Mouse (Mus musculus) MEL (cell line): ENCODE results near the gene Ppp1r12a. TPM values are rescaled to one million over a fixed set of nuclear protein-coding genes. Genes with fewer than 3 reads are reported as not detected.

ENCODE experiments used
- DNase-seq: peaks from one replicate; pipeline ENCODE4 v3.0.0; 2011; ENCODE audit warnings: low read depth, low spot score
- H3K27ac ChIP-seq: 2 replicates; pipeline ENCODE4 v1.5.1; 2012; ENCODE audit warnings: low read depth, mild to moderate bottlenecking, control low read depth, low read length, moderate library complexity; ENCODE audit not compliant: control insufficient read depth
- H3K27me3 ChIP-seq, 2 experiments: fragments of 150-350 bp in 1 of 2; sonication (generic) in 1 of 2; 2 replicates each; pipeline ENCODE4 v1.6.1; 2012; ENCODE audit warnings: low read length in 2 of 2, mild to moderate bottlenecking in 2 of 2, improper control_type of control experiment in 1 of 2, moderate library complexity in 1 of 2; ENCODE audit not compliant: insufficient read depth in 2 of 2, control insufficient read depth in 1 of 2
- H3K36me3 ChIP-seq, 2 experiments: 2 replicates each; pipeline ENCODE4 v1.6.1; 2012 to 2014; ENCODE audit warnings: low read length in 2 of 2, improper control_type of control experiment in 1 of 2, inconsistent platforms in 1 of 2, mild to moderate bottlenecking in 1 of 2; ENCODE audit not compliant: insufficient read depth in 2 of 2, control insufficient read depth in 1 of 2
- H3K4me1 ChIP-seq, 2 experiments: fragments of 150-350 bp in 1 of 2; sonication (generic) in 1 of 2; 2 replicates each; pipeline ENCODE4 v1.6.1; 2012; ENCODE audit warnings: low read length in 2 of 2, improper control_type of control experiment in 1 of 2, mild to moderate bottlenecking in 1 of 2; ENCODE audit not compliant: insufficient read depth in 2 of 2, control insufficient read depth in 1 of 2
- H3K4me3 ChIP-seq, 2 experiments: fragments of 150-350 bp in 1 of 2; sonication (generic) in 1 of 2; 2 replicates each; pipeline ENCODE4 v1.5.1; 2012; ENCODE audit warnings: low read depth in 2 of 2, low read length in 2 of 2, mild to moderate bottlenecking in 2 of 2, moderate library complexity in 2 of 2, control low read depth in 1 of 2, improper control_type of control experiment in 1 of 2; ENCODE audit not compliant: control insufficient read depth in 1 of 2, insufficient read depth in 1 of 2
- H3K79me2 ChIP-seq: 2 replicates; pipeline ENCODE4 v1.6.1; 2012; ENCODE audit warnings: mild to moderate bottlenecking, low read length, moderate library complexity; ENCODE audit not compliant: control insufficient read depth, poor library complexity, insufficient read depth
- H3K9ac ChIP-seq: 2 replicates; pipeline ENCODE4 v1.6.1; 2012; ENCODE audit warnings: low read depth, mild to moderate bottlenecking, control low read depth, low read length, moderate library complexity; ENCODE audit not compliant: control insufficient read depth, poor library complexity, severe bottlenecking
- H3K9me3 ChIP-seq: fragments of 150-350 bp; sonication (generic); replicated peaks from 2 replicates; pipeline ENCODE4 v1.6.1; 2012; ENCODE audit warnings: mild to moderate bottlenecking, low read length, improper control_type of control experiment, moderate library complexity; ENCODE audit not compliant: insufficient read depth
- CHD2 ChIP-seq: IDR thresholded peaks from 2 replicates; pipeline ENCODE4 v1.6.1; 2011; ENCODE audit warnings: low read length, improper control_type of control experiment
- CTCF ChIP-seq, 3 experiments: IDR thresholded peaks in 2 of 3; conservative IDR thresholded peaks in 1 of 3; 2 replicates each; pipeline ENCODE4 v1.5.1; 2011 to 2012; ENCODE audit warnings: low read length in 3 of 3, low read depth in 2 of 3, mild to moderate bottlenecking in 2 of 3, improper control_type of control experiment in 1 of 3, inconsistent platforms in 1 of 3, mixed read lengths in 1 of 3, moderate library complexity in 1 of 3; ENCODE audit not compliant: control insufficient read depth in 1 of 3, insufficient read depth in 1 of 3, poor library complexity in 1 of 3, severe bottlenecking in 1 of 3
- ELF1 ChIP-seq: IDR thresholded peaks from 2 replicates; pipeline ENCODE4 v1.6.1; 2014; ENCODE audit warnings: low read depth, mild to moderate bottlenecking, inconsistent platforms, low read length, improper control_type of control experiment, moderate library complexity
- ETS1 ChIP-seq: IDR thresholded peaks from 2 replicates; pipeline ENCODE4 v1.6.1; 2012; ENCODE audit warnings: low read depth, mild to moderate bottlenecking, inconsistent platforms, low read length, improper control_type of control experiment, moderate library complexity
- JUND ChIP-seq: IDR thresholded peaks from 2 replicates; pipeline ENCODE4 v1.6.1; 2011; ENCODE audit warnings: low read depth, mild to moderate bottlenecking, improper control_type of control experiment, low read length
- KAT2A ChIP-seq: conservative IDR thresholded peaks from 2 replicates; pipeline ENCODE4 v1.6.1; 2012; ENCODE audit warnings: low read depth, low read length, improper control_type of control experiment, inconsistent platforms
- MAFK ChIP-seq: IDR thresholded peaks from 2 replicates; pipeline ENCODE4 v1.6.1; 2011; ENCODE audit warnings: low read depth, mild to moderate bottlenecking, low read length, improper control_type of control experiment, borderline replicate concordance
- MAX ChIP-seq: IDR thresholded peaks from 2 replicates; pipeline ENCODE4 v1.6.1; 2011; ENCODE audit warnings: low read length, improper control_type of control experiment
- MEF2A ChIP-seq: IDR thresholded peaks from 2 replicates; pipeline ENCODE4 v1.6.1; 2014; ENCODE audit warnings: low read depth, mild to moderate bottlenecking, inconsistent platforms, low read length, improper control_type of control experiment; ENCODE audit not compliant: poor library complexity, insufficient replicate concordance, severe bottlenecking; ENCODE audit errors: extremely low read depth
- MXI1 ChIP-seq: IDR thresholded peaks from 2 replicates; pipeline ENCODE4 v1.6.1; 2011; ENCODE audit warnings: mild to moderate bottlenecking, low read depth, low read length, improper control_type of control experiment
- MYC ChIP-seq: IDR thresholded peaks from 2 replicates; pipeline ENCODE4 v1.6.1; 2011; ENCODE audit warnings: low read depth, mild to moderate bottlenecking, low read length, improper control_type of control experiment, moderate library complexity
- NRF1 ChIP-seq: IDR thresholded peaks from 2 replicates; pipeline ENCODE4 v1.6.1; 2014; ENCODE audit warnings: low read depth, mild to moderate bottlenecking, inconsistent platforms, low read length, improper control_type of control experiment, moderate library complexity; ENCODE audit not compliant: poor library complexity, insufficient read depth, severe bottlenecking
- POLR2AphosphoS2 ChIP-seq: IDR thresholded peaks from 2 replicates; pipeline ENCODE4 v1.6.1; 2011; ENCODE audit warnings: low read length, improper control_type of control experiment
- POLR2AphosphoS5 ChIP-seq: IDR thresholded peaks from 2 replicates; pipeline ENCODE4 v1.6.1; 2012; ENCODE audit warnings: low read depth, borderline replicate concordance, mild to moderate bottlenecking, inconsistent platforms, low read length, moderate library complexity, mixed read lengths
- RAD21 ChIP-seq: IDR thresholded peaks from 2 replicates; pipeline ENCODE4 v1.6.1; 2011; ENCODE audit warnings: mild to moderate bottlenecking, low read depth, low read length, improper control_type of control experiment
- SIN3A ChIP-seq: IDR thresholded peaks from 2 replicates; pipeline ENCODE4 v1.6.1; 2012; ENCODE audit warnings: low read length, improper control_type of control experiment, inconsistent platforms
- SMC3 ChIP-seq: IDR thresholded peaks from 2 replicates; pipeline ENCODE4 v1.6.1; 2011; ENCODE audit warnings: low read depth, low read length, improper control_type of control experiment
- TAL1 ChIP-seq: IDR thresholded peaks from 2 replicates; pipeline ENCODE4 v1.6.1; 2012; ENCODE audit warnings: mild to moderate bottlenecking, inconsistent platforms, low read length, moderate library complexity, mixed read lengths
- TBP ChIP-seq: IDR thresholded peaks from 2 replicates; pipeline ENCODE4 v1.8.0; 2011; ENCODE audit warnings: low read depth, low read length, improper control_type of control experiment
- UBTF ChIP-seq: IDR thresholded peaks from 2 replicates; pipeline ENCODE4 v1.6.1; 2012; ENCODE audit warnings: low read depth, mild to moderate bottlenecking, inconsistent platforms, low read length, improper control_type of control experiment, moderate library complexity, borderline replicate concordance; ENCODE audit not compliant: insufficient read depth
- USF1 ChIP-seq: IDR thresholded peaks from 2 replicates; pipeline ENCODE4 v1.6.1; 2014; ENCODE audit warnings: low read depth, mild to moderate bottlenecking, inconsistent platforms, low read length, improper control_type of control experiment, moderate library complexity
- USF2 ChIP-seq, 2 experiments: IDR thresholded peaks; 2 replicates each; pipeline ENCODE4 v1.6.1; 2011 to 2012; ENCODE audit warnings: improper control_type of control experiment in 2 of 2, low read length in 2 of 2, borderline replicate concordance in 1 of 2, inconsistent platforms in 1 of 2, low read depth in 1 of 2, mild to moderate bottlenecking in 1 of 2; ENCODE audit not compliant: insufficient read depth in 1 of 2
- ZC3H11A ChIP-seq: IDR thresholded peaks from 2 replicates; pipeline ENCODE4 v1.6.1; 2012; ENCODE audit warnings: low read depth, mild to moderate bottlenecking, inconsistent platforms, low read length, improper control_type of control experiment
- ZMIZ1 ChIP-seq: IDR thresholded peaks from 2 replicates; pipeline ENCODE4 v1.6.1; 2012; ENCODE audit warnings: low read depth, mild to moderate bottlenecking, inconsistent platforms, low read length, improper control_type of control experiment, moderate library complexity
- ZNF384 ChIP-seq: IDR thresholded peaks from 2 replicates; pipeline ENCODE4 v1.6.1; 2012; ENCODE audit warnings: low read depth, mild to moderate bottlenecking, inconsistent platforms, low read length, improper control_type of control experiment
- polyA plus RNA-seq, 2 experiments: library from polyadenylated mRNA; stranded (reverse) in 1 of 2; unstranded in 1 of 2; fragments of >175 nt in 1 of 2; fragments of >200 nt in 1 of 2; gene quantifications; 2 replicates each; pipeline versions ENCODE4 v1.2.1 to v1.2.4; 2012; ENCODE audit warnings: low replicate concordance in 2 of 2, low read depth in 1 of 2; ENCODE audit not compliant: insufficient read length in 2 of 2, insufficient read depth in 1 of 2, missing spikeins in 1 of 2
- total RNA-seq: library from RNA; depleted of rRNA; stranded (reverse); fragments of 300-350 nt; gene quantifications from 2 replicates; pipeline ENCODE4 v1.2.3, GENCODE M21; 2012

Gene Ppp1r12a
- total and polyA plus RNA-seq, 3 experiments, result 46.5 to 86.6 (median 59.1) TPM

- H3K9ac ChIP-seq, result no peak overlapping the region
- H3K36me3 ChIP-seq, result peaks cover 0 to 17% of the 10 kb centered on the region in 2 experiments; a peak in 2 of 4 replicates
- no peaks in the 10 kb centered on the region for H3K9me3 ChIP-seq
- TF ChIP-seq POLR2AphosphoS2, result no peak
- H3K79me2 ChIP-seq, result no peaks in the 10 kb centered on the region
- no peak overlapping the region for H3K4me3 ChIP-seq
- H3K4me1 ChIP-seq, result peaks cover 6 to 11% of the 10 kb centered on the region in 2 experiments; a peak in 3 of 4 replicates
- no peaks in the 10 kb centered on the region for H3K27me3 ChIP-seq
- no peak overlapping the region for H3K27ac ChIP-seq
- no peak for DNase-seq
Observed at GRCm38 (mm10) chr10:108311396-108311795, 149.4 kb downstream of the Ppp1r12a start.

GRCm38 (mm10) chr10:108313845-108314244, 151.9 kb downstream of the Ppp1r12a start:
- Histone ChIP-seq H3K79me2 (no peaks in the 10 kb centered on the region), H3K4me3 (peak overlapping the region in 1 of 2 experiments; percentile 39; a peak in 2 of 4 replicates), H3K27ac (peak overlapping the region; percentile 86), H3K4me1 (peaks cover 6 to 11% of the 10 kb centered on the region in 2 experiments; a peak in 3 of 4 replicates), H3K9ac (0 out of 2 replicates have a peak overlapping the region, but pooled peaks have one; percentile 29), H3K27me3 (no peaks in the 10 kb centered on the region), H3K36me3 (peaks cover 0 to 17% of the 10 kb centered on the region in 2 experiments; a peak in 2 of 4 replicates), H3K9me3 (no peaks in the 10 kb centered on the region)
- no peak for DNase-seq
- no peak for TF ChIP-seq JUND
- TF ChIP-seq ZMIZ1, result no peak
- no peak for TF ChIP-seq TAL1
- no peak for TF ChIP-seq UBTF
- TF ChIP-seq ZC3H11A, result no peak
- TF ChIP-seq USF2 (IDR thresholded peaks at IDR 0.05; ENCODE audit: borderline replicate concordance in 1 of 2, insufficient read depth in 1 of 2, low read depth in 1 of 2, low read length in 2 of 2), result no peak
- no peak for TF ChIP-seq MAX

- H3K27ac ChIP-seq, result peak overlapping the region; percentile 84
- no peaks in the 10 kb centered on the region for H3K27me3 ChIP-seq
- DNase-seq, result peak; percentile 65
- peaks cover 0 to 17% of the 10 kb centered on the region in 2 experiments; a peak in 2 of 4 replicates for H3K36me3 ChIP-seq
- H3K9me3 ChIP-seq, result no peaks in the 10 kb centered on the region
- H3K79me2 ChIP-seq, result no peaks in the 10 kb centered on the region
- peak overlapping the region in 1 of 2 experiments; percentile 39; a peak in 2 of 4 replicates for H3K4me3 ChIP-seq
- H3K9ac ChIP-seq, result peak overlapping the region; percentile 48; the same call in 1 of the 2 replicates
- peaks cover 6 to 11% of the 10 kb centered on the region in 2 experiments; a peak in 3 of 4 replicates for H3K4me1 ChIP-seq
- TF ChIP-seq MAFK (no peak), TAL1 (peak; percentile 79), ZMIZ1 (0 out of 2 replicates have a peak, but pooled peaks have one; percentile 31), MYC (no peak), SMC3 (no peak), ZNF384 (no peak), KAT2A (no peak), CHD2 (no peak), NRF1 (no peak), SIN3A (peak; percentile 41; the same call in 1 of the 2 replicates), MAX (no peak), USF1 (no peak), ELF1 (no peak), ZC3H11A (no peak), POLR2AphosphoS5 (no peak), RAD21 (no peak), TBP (no peak), MEF2A (no peak), MXI1 (no peak), ETS1 (peak; percentile 88), CTCF (IDR thresholded peaks at IDR 0.05 in 2 of 3, conservative IDR thresholded peaks at IDR 0.05 in 1 of 3; ENCODE audit: control insufficient read depth in 1 of 3, insufficient read depth in 1 of 3, low read depth in 2 of 3, low read length in 3 of 3, poor library complexity in 1 of 3, severe bottlenecking in 1 of 3) (no peak)
Observed at GRCm38 (mm10) chr10:108314396-108314795, 152.4 kb downstream of the Ppp1r12a start.
